Mouse (Mus musculus) adrenal gland (tissue): Measurements from ENCODE around the gene Npepl1.

Experiments
- intact Hi-C: fragments of 180-260 bp; cut with DNase I; formaldehyde crosslinking; loops from one replicate; pipeline ENCODE4 v1.15.1; 2025
- long read RNA-seq, 2 experiments: library from polyadenylated mRNA; unstranded; transcript quantifications; one replicate each; pipeline ENCODE4 v2.0.0; 2020; ENCODE audit warnings: borderline replicate concordance in 1 of 2; ENCODE audit not compliant: insufficient replicate concordance in 1 of 2

Npepl1 gene
- long read RNA-seq, experiment 1, transcript Npepl1-201 (12 exons, 2,467 nt): major isoform, 15 of 23 reads
- long read RNA-seq, experiment 1, partial matches to known transcripts: 3 of 23 reads
- long read RNA-seq, experiment 1, other reads (novel, unspliced or antisense): 5 of 23 reads
- long read RNA-seq, experiment 2, transcript Npepl1-201 (12 exons, 2,467 nt): major isoform, 13 of 29 reads
- long read RNA-seq, experiment 2, partial matches to known transcripts: 8 of 29 reads
- long read RNA-seq, experiment 2, other reads (novel, unspliced or antisense): 8 of 29 reads

DNA sequence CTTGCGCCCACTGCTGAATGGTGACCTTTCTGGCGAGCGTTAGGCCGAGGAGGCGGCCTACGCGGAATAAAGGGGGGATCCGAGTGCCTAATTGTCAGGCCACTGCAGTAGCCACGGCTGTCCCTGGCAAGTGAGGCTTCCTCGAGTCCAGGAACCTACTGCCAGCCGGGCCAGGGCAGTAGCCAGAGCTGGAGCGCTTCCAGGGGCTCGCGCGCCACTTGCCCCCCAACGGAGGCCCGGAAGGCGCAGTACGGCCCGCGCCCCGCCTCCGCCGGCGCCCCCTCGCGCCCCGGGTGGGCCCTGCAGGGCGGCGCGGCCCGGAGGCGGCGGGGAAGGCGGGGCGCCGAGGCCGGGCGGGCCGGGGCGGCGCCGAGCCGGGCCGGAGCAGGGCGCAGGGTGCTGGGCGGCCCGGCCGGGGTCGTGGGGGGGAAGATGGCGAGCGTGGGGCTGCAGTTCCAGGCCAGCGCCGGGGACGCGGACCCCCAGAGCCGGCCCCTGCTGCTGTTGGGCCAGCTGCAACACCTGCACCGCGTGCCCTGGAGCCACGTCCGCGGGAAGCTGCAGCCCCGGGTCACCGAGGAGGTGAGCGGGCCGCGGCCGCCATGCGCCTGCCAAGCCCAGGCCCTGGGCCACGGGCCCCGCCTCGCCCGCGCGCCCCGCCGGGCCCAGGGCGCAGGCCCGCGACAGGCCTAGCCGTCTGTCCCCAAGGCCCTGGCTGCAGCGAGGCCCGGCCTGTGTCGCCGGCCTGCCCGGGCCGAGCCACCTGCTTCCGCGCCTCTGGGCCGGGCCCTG lies at the start of gene Npepl1:
TSS of gene Npepl1 (plus strand) at position 359 of the 792 bp plus-strand sequence.
- intact Hi-C loops: loop anchor here (1.0 to 10.0 kb wide), 2 partner anchors 34 to 525 kb away; partner anchors contain the start of gene Stx16

DNA sequence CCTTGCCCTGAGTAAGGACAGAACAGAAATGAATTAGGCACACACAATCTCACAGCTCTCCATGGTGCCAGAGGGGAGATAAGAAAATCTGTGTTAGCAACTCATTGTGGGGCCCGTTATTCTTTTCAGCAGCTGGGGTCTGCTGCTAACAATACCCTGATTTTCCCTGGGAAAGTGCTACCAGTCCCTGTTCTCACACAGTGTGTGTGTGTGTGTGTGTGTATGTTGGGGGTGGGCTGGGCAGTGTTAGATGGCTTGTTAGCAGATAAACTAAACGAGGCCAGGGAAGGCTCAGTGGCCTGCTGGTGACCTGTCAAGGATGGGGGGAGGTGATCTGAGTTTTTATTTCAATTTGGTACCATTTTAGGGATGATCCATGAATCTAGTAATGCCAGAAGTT lies 48.9 kb upstream of the Npepl1 start:
- intact Hi-C loops: no loop called here

DNA sequence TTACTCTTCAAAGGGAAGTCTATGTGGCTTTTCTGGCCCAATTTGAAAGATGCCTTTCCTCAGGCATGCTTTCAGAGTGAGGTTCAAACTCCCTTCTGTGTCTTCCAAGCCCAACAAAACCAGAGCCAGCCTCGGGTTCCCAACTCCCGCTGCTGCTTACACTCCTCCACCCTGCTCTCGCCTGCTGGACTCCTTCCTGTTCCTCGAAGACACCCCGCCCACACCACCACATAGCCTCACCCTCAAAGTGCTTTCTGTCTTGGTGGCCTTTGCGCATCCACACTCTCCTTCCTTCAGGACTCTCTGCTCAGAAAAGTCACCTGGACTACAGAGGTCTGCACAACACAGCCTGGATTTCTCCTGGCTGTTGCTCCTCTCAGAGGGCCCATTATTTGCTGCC lies 47.1 kb upstream of the Npepl1 start:
- intact Hi-C loops: no loop called here

DNA sequence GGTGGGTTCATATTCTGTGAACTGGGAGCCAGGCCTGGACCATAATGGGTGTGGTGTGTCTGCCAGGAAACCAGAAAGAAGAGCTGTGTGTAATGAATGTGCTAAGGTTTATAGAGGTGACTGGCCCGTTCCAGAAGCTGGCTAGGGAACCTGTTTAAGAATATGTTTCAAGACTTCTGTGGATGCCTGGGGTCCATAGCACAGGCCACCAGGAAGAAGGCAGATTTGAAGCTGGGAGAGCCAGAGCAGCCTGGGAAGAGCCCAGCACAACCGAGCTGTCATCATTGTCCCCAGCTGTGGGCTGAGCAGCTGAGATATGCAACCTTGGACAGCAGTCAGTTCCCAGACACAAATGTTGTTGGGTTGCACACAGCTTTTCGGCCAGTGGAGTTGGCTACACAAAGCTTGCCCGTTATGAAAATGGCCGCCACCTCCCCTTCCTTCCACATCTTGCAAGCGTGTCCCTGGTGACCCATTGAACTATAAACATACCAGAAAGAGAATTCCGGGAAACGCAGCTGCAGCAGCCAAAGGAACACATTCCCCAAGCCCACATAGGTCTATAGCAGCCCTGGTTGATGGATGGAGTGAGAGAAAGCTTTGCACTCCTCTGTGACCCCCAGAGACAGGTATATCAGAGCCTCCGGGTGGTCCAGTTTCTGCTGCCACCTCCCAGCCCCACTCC lies 46.5 kb upstream of the Npepl1 start:
- intact Hi-C loops: no loop called here

DNA sequence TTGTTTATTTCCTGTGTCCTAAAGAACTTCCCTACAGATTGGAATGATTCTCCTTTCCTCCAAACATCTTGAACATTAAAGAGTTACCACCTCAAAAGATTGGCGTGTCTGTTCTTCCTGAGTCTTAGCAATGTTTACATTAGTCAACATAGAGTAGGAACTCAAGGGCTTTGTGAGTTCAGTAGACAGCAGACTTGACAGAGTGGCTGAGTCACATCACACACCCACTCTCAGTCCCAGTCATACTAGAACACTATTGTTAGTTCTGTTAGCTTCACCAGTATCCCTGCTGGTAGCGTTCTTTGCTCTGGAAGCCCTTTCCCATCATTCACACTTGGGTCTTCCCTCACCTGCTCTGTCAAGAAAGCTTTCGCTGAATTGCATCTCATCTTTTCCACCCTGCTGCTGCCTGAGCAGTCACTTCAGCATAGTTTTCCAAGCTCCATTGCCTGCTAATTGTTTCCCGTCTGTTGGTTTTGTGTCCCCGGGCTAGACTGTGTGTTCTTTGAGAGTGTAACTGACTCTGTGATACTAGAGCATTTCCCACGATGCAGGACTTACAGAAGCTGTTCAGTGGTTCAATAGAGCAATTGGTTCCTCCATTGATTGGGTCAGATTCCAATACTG lies 42.2 kb upstream of the Npepl1 start:
- intact Hi-C loops: no loop called here

DNA sequence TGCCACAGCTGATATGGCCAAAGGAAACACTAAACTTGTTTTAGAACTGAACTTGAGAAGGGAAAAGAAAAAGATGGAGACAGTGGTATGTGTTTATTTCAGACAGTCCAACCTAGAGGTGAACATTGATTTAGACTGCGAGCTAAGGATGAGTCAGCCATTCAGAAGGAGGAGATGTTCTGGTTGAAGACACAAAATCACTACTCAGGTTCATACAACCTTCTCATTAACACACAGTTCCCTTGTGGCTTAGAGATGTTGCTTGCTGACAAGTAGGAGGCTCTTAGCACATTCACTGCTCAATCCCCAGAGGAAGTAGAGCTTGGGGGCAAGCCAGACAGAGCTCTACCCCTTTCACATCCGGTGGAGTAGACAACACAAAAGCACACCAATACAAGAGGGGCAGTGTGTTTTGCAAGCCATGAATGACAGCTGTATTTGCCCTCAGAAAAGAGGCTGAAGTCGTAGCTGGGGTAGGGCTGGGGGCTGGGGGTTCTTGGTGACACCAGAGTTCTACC lies 40.6 kb upstream of the Npepl1 start:
- intact Hi-C loops: no loop called here

DNA sequence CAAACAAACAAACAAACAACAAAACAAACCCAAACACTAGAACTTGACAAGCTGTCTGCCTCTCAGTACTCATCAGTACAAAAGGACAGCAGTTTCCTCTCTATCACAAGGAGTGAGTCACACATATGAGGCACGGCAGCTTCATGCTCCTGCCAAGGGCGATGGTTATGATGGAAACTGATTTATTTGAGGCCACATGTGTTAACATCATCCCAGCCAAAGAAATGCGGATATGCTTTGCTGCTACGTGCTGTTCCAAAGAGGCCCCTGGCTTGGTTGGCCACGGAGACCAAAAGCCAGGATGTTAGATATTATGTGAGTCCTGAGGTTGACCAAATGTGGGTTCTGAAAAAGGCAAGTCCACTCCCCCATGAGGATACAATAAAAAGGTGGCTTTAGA lies 38.7 kb upstream of the Npepl1 start:
- intact Hi-C loops: no loop called here

DNA sequence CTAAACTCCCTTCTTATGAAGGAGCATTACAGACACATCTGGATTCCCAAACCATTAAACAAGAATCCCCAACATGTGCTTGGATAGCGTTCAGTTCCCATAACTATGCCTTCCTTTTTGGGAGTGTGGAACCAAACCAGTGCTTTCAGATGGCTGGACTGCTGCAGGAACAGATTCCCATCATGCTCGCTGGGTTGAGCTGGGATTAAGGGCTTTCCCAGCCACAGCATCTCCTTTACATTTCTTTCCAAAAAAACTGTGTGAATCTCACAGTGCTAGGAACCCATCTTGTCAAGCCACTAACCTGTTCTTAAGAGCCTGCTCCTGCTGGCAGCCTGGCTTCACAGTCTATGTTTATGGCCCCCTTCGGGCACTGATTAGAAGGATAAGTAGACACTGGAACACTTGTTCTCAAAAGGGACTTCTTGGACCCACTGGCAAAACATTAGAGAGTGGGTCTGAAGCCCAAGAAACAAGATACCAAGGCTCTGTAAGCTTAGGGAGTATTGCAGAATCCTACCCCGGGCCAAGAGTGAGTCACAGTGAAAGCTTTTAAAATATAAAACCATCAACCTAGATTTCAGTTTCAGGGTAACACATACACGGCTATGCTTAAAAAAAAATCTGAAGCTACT lies 36.9 kb upstream of the Npepl1 start:
- intact Hi-C loops: no loop called here

DNA sequence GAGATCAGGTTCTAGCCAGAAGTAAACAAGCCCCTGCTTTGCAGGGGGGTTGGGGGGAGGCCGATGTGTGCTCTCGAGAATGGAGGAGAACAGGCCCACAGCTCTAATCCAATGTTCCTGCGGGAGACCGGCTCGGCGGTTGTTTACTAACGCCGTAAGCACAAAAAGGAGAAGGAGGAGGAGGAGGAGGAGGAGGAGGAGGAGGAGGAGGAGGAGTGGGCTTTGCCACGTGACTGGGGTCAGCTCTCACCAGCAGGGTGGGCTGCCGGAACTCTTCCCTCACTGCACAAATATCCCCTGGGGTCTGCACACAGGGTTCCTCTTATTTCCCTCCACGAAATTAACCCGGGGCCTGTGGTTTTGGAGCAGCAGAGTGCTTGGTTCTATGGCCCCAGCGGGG lies 35.5 kb upstream of the Npepl1 start:
- intact Hi-C loops: no loop called here

DNA sequence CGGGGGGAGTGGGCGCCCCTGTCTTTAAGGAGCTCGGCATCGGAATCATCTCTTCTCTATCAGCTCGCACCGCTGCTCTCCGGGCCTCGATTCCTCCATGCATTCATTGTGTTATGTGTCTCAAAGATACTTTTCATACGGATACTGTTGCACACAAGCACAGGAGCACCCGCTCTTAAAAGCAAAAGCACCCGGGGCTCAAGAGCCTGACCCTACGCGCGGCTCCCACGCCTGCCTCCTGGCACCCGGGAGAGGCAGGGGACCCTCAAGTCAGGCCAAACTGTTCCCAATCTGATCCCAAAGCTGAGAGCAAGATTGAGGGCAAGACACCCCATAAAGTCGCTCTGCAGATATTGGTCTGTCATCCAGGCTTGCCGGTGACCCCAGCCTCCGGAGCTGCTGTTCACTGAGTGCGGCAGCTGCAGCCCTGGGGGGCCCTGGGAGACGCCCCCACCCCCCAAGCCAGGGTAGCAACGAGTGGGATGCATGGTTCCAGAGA lies 35.0 kb upstream of the Npepl1 start:
- intact Hi-C loops: no loop called here

DNA sequence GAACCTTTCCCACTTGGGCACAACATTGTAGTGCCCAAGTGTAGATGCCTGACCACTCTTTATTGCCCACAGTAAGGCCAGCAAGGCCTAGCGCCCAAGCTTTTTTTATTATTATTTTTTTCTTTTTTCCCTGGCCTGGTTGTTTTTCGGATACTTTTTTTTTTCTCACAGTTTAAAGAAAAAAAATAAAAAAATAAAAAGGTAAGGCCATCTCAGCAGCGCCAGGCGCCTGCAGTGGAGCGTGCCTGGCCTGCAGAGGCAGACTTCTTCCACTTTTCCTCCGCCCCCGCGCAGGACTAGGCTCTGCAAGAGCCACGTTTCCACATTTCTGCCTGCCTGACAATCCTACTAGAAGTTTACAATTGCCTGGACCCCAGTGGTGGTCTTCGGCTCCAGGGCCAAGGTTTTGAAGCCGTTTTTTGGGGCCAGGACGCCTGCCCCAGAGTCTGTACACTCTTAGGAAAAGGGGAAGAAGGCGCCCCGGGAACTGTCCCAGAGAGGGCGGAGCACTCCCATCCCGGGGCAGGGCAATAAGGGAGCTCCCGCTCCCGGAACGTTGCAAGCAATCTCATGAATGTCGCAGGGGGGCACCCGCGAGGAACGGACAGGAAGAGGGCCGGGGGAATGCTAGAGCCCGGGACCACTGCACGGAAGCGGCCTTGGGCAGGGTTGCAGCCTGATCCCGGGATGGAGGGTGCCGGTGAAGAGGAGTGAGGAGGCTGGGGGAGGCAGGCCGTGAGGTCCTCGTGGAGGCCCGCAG lies 34.3 kb upstream of the Npepl1 start, which contains the start of gene Stx16:
TSS of gene Stx16 (plus strand) at position 636 of the 760 bp plus-strand sequence.
- intact Hi-C loops: loop anchor here (1.0 kb wide), 1 partner anchor 34 kb away; the partner anchor contains the start of gene Npepl1

DNA sequence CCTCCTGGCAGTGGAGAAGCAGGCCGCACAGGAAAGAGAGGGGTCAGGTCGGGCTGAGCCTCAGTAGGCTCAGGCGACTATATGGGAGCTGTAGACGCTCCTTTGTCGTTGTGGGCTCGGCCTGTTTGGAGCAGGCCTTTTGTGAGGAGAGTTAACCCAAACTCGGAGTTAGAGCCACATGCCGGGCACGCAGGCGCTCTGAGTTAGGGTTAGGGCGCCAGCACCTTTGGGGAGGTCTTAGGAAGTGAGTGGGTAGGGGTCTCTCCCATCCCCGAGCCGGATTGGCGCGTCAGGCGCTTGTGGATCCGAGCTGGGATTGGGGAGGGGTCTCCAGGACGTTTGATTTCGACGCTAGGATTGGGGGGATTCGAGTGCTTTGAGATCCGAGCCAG lies 33.7 kb upstream of the Npepl1 start:
- intact Hi-C loops: loop anchor here (1.0 kb wide), 1 partner anchor 34 kb away; the partner anchor contains the start of gene Npepl1

DNA sequence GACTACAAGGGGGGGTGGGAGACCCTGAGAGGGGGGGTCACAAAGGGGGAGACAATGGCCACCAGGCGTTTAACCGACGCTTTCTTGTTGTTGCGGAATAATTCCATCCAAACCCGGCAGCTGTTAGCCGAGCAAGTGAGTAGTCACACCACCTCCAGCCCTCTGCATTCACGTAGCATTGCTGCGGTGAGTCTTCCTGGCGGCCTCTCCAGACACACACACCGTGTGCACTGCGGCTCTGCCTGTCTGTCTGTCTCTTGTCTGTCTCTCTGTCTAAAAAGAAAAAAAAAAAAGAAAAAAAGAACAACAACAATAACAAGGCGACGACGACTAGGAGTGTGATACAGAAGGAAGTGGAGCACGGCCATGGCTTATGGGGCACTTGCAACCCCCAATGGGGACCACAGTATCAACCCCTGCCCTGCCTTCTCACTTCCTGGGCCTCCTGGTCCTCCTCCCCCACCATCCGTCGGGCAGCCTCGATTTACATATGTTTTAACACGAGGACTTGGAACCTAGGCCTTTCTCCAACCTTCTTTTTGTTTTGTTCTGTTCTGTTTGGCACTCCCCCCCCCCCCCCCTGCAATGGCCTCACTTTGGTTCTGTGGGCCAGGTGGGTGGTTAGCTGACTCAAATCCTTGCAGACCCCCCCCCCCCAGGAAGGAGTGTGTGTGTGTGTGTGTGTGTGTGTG lies 33.0 kb upstream of the Npepl1 start:
- intact Hi-C loops: no loop called here

DNA sequence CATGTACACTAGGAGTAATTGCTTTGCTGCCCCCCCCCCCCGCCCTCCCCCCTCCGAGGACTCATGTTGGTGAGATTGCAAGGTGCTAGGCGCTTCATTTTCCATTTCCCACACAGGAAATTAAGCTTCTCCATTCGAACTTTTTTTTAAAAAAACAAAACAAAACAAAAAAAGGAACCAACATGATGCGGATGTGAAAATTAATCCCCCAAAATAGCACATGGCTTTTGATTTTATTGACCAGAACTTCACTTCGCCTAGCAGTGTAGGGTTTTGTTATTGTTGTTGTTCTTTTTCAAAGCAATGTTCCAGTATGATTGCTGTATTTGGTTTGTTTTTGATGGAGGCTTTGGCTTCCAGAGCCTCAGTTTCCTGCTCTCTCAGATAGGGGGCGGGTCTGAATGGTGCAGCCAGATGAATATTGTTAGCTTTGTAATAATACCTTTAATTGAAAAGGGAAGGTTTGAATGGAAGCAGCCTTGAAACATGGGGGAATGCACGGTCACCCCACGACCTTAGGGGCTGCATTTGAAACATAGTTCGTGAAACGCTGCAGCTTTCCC lies 32.3 kb upstream of the Npepl1 start:
- intact Hi-C loops: no loop called here

DNA sequence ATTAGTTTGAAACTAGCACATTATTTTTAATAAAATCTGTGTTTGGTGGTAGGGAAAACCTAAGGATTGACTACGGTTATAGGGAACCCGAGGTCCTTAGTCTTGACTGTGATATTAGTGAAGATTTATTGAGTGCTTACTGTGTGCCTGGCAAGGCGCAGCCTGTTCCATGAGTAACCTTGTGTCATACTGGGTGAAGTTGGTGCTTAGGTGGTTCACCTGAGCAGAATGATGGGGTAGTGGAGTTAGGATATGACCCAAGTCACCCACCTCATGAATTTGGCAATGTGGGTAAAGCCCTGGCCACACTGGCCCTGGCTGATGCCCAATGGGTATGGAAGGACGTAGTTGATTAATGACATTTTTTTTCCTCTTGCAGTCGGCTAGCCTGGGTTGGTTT lies 28.3 kb upstream of the Npepl1 start:
- intact Hi-C loops: no loop called here

DNA sequence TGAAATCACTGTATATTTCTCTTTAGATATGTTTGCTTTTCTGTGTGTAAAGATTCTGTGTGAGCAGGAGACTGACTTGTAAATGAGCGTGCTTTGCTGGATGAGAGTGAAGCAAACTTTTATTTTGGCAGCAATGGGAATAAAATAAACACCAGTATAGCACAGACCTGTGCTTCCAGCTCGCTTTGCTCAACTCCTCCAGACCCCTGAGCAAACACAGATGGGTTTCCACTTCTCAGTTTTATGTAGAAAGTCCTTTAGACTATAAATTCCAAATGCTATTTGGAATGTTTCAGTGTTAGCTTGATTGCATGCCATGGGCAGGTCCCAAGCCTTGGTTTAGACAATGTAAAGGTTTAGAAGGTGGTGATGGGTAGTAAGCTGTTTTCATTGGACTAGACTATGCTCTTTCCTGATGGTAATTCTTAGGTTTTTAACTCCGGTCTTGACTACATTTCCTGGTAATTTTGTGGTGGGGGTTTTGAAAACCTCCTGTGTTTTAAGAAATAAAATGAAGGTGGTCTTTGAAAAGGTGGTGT lies 27.7 kb upstream of the Npepl1 start:
- intact Hi-C loops: no loop called here

DNA sequence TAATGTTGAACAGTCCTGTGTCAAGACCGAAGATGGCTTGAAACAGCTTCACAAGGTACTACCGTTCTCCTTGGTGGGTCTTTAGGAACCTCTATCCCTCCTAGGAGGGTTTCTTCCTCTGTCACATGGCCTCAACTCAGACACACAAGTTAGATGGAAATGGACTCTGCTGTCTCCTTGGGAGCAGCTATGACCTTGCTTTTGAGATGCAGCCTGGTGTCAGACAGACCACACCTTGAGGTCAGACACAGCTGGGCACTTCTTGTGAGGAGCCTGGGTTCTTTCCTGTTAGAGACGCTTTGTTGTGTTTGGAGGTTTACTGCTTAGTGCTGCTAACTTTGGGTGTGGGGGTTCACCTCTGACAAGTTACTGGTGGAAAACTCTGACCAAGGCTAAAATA lies 15.1 kb upstream of the Npepl1 start:
- intact Hi-C loops: no loop called here

DNA sequence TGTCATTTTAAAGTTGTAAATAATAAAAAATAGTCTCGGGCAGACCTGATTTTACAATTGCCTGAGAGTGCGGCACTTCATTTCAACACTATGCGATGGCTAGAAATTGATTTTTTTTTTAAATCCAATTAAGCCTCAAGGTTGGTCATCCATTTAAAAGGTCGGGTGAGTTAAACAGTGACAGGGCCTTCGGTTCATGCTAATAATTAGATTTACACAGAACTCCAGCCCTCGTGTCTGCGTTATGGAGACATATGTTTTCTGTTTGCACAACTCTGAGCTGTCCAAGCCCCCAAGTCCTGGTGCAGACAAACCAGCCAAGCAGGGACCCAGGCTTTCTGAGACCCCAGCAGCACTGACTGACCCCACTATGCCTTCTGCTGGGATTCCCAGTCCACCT lies 7.8 kb upstream of the Npepl1 start:
- intact Hi-C loops: no loop called here

DNA sequence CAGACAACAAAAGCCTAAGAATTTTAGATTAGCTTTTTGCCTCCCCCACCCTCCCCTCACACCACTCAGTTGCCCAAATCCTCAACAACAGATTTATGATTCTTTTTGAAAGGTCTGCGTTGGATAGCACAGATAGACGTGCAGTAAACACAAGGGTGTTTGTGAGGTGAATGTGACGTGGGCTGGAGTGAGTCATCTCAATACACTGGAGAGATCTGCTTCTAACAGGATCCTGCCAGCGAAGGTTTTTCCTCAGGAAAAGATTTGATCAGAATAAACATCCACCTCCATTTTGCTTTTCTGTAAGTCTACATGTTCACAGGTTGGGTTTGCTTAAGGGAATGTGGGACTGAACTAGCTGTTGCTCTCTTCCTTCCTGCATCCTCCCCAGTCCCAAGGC lies 6.6 kb upstream of the Npepl1 start:
- intact Hi-C loops: no loop called here
